ENCODE assay signal across 23 mouse cellular contexts in genomic region chr10:116410826-116411225, GRCm38 (mm10).
A peak's percentile ranks its signal among the peaks of the same experiment; 100 is the strongest.
DNase-seq lines count a peak whose midpoint lies in the region; ATAC-seq and TF ChIP-seq lines count a peak whose summit lies in the region.
"Had no signal": no experiment of that assay in that cellular context is flagged by ENCODE, and none has a peak within 500 bp of the region (broad histone marks: within the 10 kb centered on the region; RNA-seq: fewer than 3 reads in every experiment).

No protein-coding gene starts in this region.

- H3K9ac ChIP-seq in heart, embryonic 13.5 days = no peak overlapping the region
- H3K9ac ChIP-seq: embryonic facial prominence, embryonic 12.5 days; forebrain, embryonic 12.5 days; hindbrain, embryonic 14.5 days; intestine, embryonic 15.5 days had no signal

- no peak for ATAC-seq in heart, embryonic 13.5 days (ENCODE audit: extremely low read depth, insufficient number of reproducible peaks, low FRiP score, low TSS enrichment)
- ATAC-seq in Patski = peak; percentile 31
- ATAC-seq: CD4-positive, CD25-positive, alpha-beta regulatory T cell, adult 4 months; forebrain, embryonic 16.5 days; intestine, embryonic 15.5 days had no signal

- in situ Hi-C loops in Patski (cut with MboI; ENCODE audit: low pct_unique_long_range_greater_than_20kb) = no loop called here

- H3ac ChIP-seq in C2C12 (ENCODE audit: control insufficient read depth, insufficient read length, low read depth) = no peak overlapping the region

- intact Hi-C loops in heart, postnatal 14 days (cut with DNase I) = no loop called here

- H3K79me2 ChIP-seq in C2C12 (ENCODE audit: control insufficient read depth, insufficient read depth) = no peaks in the 10 kb centered on the region

- 19% methylated on average over 9 of the region's 9 CpGs for WGBS in heart, embryonic 13.5 days

- no peaks in the 10 kb centered on the region for H3K27me3 ChIP-seq in heart, embryonic 13.5 days (replicated peaks)
- H3K27me3 ChIP-seq in C2C12 (ENCODE audit: control insufficient read depth, insufficient read depth, insufficient read length) = no peaks in the 10 kb centered on the region
- no peaks in the 10 kb centered on the region for H3K27me3 ChIP-seq in Patski
- H3K27me3 ChIP-seq: embryonic facial prominence, embryonic 12.5 days; forebrain, embryonic 12.5 days; intestine, embryonic 15.5 days had no signal

- H3K36me3 ChIP-seq in heart, embryonic 13.5 days = 0 out of 2 replicates have a peak, but pooled peaks cover 2% of the 10 kb centered on the region
- H3K36me3 ChIP-seq in C2C12 (ENCODE audit: control insufficient read depth, insufficient read depth) = no peaks in the 10 kb centered on the region
- H3K36me3 ChIP-seq: embryonic facial prominence, embryonic 12.5 days; forebrain, embryonic 12.5 days; G1E; heart, embryonic 10.5 days; intestine, embryonic 15.5 days had no signal

- POLR2A ChIA-PET in Patski (lab: Charles Lee) = no interaction called here

- CTCF ChIA-PET in Patski (lab: Charles Lee) = no interaction called here

- no peaks in the 10 kb centered on the region for H3K79me3 ChIP-seq in C2C12 (ENCODE audit: low read depth)

- no peak for TF ChIP-seq CTCF in C2C12 (IDR thresholded peaks at IDR 0.05; ENCODE audit: control insufficient read depth, insufficient read depth, insufficient read length)
- no peak for TF ChIP-seq CTCF in Patski (IDR thresholded peaks at IDR 0.05)

- H3K27ac ChIP-seq in heart, embryonic 13.5 days (replicated peaks) = no peak overlapping the region
- H3K27ac ChIP-seq: embryonic facial prominence, embryonic 12.5 days; forebrain, embryonic 12.5 days; gastrocnemius, adult 2 months; heart, embryonic 10.5 days; hindbrain, embryonic 10.5 days; hindbrain, embryonic 14.5 days; intestine, embryonic 15.5 days had no signal

- DNase-seq in heart, postnatal 14 days = no peak
- DNase-seq in Patski (ENCODE audit: low read depth, low spot score) = no peak
- DNase-seq in adrenal gland, postnatal 36 days = peak; percentile 48 to 51
- DNase-seq in kidney, postnatal 14 days = no peak
- no peak for DNase-seq in gastrocnemius, adult 18-20 months (ENCODE audit: low spot score)
- DNase-seq: cerebellum, adult 11-12 months; cerebellum, adult 9-10 months; cerebellum, postnatal 25 days; gastrocnemius, adult 2 months; gastrocnemius, postnatal 25 days; heart, postnatal 10 days; kidney, adult 18-20 months had no signal

- no peaks in the 10 kb centered on the region for H3K9me3 ChIP-seq in heart, embryonic 13.5 days
- H3K9me3 ChIP-seq: embryonic facial prominence, embryonic 12.5 days; forebrain, embryonic 12.5 days; heart, embryonic 10.5 days; hindbrain, embryonic 10.5 days; intestine, embryonic 15.5 days had no signal

- H3K4me3 ChIP-seq in heart, embryonic 13.5 days = no peak overlapping the region
- no peak overlapping the region for H3K4me3 ChIP-seq in C2C12 (ENCODE audit: insufficient read depth, poor library complexity, severe bottlenecking)
- H3K4me3 ChIP-seq: embryonic facial prominence, embryonic 12.5 days; forebrain, embryonic 12.5 days; gastrocnemius, adult 2 months; heart, embryonic 10.5 days; hindbrain, embryonic 10.5 days; intestine, embryonic 15.5 days had no signal

- H3K4me1 ChIP-seq in heart, embryonic 13.5 days = peaks cover 7% of the 10 kb centered on the region
- H3K4me1 ChIP-seq: hindbrain, embryonic 10.5 days; intestine, embryonic 15.5 days had no signal

- H3K4me2 ChIP-seq in heart, embryonic 13.5 days = peak overlapping the region; percentile 16
- H3K4me2 ChIP-seq: embryonic facial prominence, embryonic 12.5 days; forebrain, embryonic 12.5 days; hindbrain, embryonic 14.5 days; intestine, embryonic 15.5 days had no signal

TF ChIP-seq in C2C12, 6 proteins besides CTCF, POLR2A, EP300 and RAD21:
- TF ChIP-seq MAX (IDR thresholded peaks at IDR 0.05) (no peak), MYOD1 (IDR thresholded peaks at IDR 0.05; ENCODE audit: control insufficient read depth, insufficient read length, low read depth) (peak; percentile 20)

Comparison
In these comparisons a context has a peak if more than half of its experiments do, and no peak if none do; other contexts are left out.
1. DNase-seq: peak in adrenal gland, postnatal 36 days (2 of 2); none in heart, postnatal 14 days (0 of 2), Patski (single experiment), kidney, postnatal 14 days (single experiment) and gastrocnemius, adult 18-20 months (single experiment).